Mouse (Mus musculus) heart, postnatal 25 days (tissue): ENCODE measurements around the gene Polr1d. TPM values are rescaled to one million over a fixed set of nuclear protein-coding genes. Genes with fewer than 3 reads are reported as not detected.

Source experiments
- DNase-seq: peaks from one replicate; pipeline ENCODE4 v3.0.0; 2022; ENCODE audit warnings: low spot score
- intact Hi-C: fragments of 180-260 bp; cut with DNase I; formaldehyde crosslinking; loops from one replicate; pipeline ENCODE4 v1.15.1; 2025
- total RNA-seq, 2 experiments: library from RNA; stranded (reverse); gene quantifications; 2 replicates each; pipeline ENCODE4 v1.2.3; 2021

The Polr1d gene
- total RNA-seq, 2 experiments from 2014 or later = 73.2 to 73.8 TPM

- intact Hi-C loops = no loop called here
- DNase-seq = no peak
Observed at GRCm38 (mm10) chr5:147054328-147054727, 22.5 kb upstream of the Polr1d start.

- intact Hi-C loops = no loop called here
- DNase-seq = no peak
Observed at GRCm38 (mm10) chr5:147054747-147055270, 22.0 kb upstream of the Polr1d start.

GRCm38 (mm10) chr5:147055572-147056245 lies 21.1 kb upstream of the Polr1d start:
- no peak for DNase-seq
- intact Hi-C loops = no loop called here

GRCm38 (mm10) chr5:147056712-147057290 lies 20.0 kb upstream of the Polr1d start:
- no peak for DNase-seq
- intact Hi-C loops = no loop called here

- intact Hi-C loops = no loop called here
- DNase-seq = no peak
Observed at GRCm38 (mm10) chr5:147057626-147058414, 19.0 kb upstream of the Polr1d start.

- intact Hi-C loops = no loop called here
- no peak for DNase-seq
Observed at GRCm38 (mm10) chr5:147058661-147059060, 18.2 kb upstream of the Polr1d start.

- intact Hi-C loops = no loop called here
- no peak for DNase-seq
Observed at GRCm38 (mm10) chr5:147059319-147059718, 17.5 kb upstream of the Polr1d start.

- intact Hi-C loops = no loop called here
- no peak for DNase-seq
Observed at GRCm38 (mm10) chr5:147060024-147060423, 16.8 kb upstream of the Polr1d start.

DNA sequence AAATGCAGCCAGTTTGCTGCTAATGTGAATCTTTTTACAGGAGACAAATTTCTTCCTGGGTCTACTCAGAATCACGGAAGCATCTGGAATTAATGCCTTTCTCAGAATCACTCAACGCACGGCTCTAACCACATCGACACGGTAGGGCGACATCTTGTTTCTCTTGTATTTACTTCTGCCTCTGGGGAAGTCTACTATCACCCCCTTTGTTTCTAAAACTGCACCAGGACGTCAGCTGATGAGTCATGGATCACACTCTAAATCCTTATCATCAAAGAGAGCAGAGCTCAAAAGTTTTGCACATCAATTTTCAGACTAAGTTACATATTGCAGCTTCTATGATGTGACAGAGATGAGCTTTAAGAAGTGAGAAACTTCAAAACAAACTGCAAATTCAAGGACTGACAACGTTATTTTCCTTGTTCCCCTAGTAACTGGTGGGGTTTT lies 13.6 kb upstream of the Polr1d start:
- no peak for DNase-seq
- intact Hi-C loops = no loop called here

GRCm38 (mm10) chr5:147066129-147066528 lies 10.7 kb upstream of the Polr1d start:
- no peak for DNase-seq
- intact Hi-C loops = no loop called here

DNA sequence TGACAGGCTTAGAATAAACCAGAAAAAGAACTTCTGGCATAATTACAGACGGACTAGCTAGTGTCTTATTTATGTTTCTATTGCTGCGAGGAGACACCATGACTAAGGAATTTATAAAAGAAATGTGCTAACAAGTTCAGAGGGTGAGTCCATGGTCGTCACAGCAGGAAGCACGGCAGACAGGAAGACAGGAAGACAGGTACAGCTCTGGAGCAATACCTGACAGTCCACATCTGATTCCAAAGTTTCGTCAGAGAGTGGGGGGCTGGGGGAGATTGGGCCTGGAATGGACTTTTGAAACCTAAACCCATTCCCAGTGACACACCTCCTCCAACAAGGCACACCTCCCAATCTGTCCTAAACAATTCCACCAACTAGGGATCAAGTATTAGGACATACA lies 9.9 kb upstream of the Polr1d start:
- no peak for DNase-seq
- intact Hi-C loops = no loop called here

DNA sequence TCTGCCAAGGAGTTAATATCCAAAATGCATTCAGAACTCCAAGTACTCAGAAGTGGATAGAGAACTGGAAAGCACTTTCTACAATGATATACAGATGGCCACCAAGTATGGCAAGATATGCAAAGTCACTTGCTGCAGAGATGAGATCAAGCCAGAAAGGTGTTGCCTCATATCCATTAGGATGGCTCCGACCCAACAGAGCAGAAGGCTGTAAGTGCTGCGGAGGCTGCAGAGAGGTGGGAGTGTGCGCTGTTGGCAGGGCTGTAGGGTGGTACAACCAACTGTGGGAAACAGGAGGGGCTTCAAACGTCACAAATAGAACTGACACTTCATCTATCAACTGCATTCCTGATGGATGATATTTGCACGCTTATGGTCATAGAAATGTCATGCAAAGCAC lies 8.0 kb upstream of the Polr1d start:
- DNase-seq = no peak
- intact Hi-C loops = no loop called here

DNA sequence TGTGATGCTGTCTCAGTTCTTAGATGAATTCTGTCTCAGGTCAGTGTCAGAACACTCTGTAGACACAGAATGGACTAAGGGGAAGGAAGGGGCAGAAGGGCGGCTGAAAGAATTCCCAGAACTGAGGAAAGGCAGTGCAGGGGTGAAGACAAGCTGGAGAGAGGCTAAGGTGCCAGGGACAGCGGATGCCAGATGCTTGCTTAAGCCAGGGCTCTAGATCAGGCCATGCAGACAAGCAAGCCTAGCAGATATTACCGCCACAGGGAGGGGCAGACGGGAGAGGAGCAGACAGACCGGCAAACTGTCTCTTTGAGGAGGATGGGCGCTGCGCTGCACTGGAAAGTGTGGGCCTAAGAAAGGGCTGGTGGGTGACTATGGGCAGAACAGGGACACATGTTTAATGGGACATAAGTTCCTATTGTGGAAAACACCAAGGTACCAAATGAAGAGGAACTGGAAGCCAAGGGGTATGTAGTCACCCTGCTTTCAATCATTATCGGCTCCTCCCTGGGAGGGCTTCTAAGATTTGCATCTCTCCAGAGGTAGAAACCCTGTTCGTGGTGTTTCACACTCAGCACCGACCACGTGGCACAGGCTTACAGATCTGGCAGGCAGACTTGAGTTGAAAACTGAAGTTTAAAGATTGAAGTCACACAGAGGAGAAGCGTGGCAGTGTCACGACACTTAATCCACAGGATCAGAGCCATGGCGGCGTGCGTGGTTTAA lies 5.9 kb upstream of the Polr1d start:
- intact Hi-C loops = loop anchor here (10.0 kb wide), 1 partner anchor 236 kb away; the partner anchor contains the start of gene Rpl21
- DNase-seq = no peak

DNA sequence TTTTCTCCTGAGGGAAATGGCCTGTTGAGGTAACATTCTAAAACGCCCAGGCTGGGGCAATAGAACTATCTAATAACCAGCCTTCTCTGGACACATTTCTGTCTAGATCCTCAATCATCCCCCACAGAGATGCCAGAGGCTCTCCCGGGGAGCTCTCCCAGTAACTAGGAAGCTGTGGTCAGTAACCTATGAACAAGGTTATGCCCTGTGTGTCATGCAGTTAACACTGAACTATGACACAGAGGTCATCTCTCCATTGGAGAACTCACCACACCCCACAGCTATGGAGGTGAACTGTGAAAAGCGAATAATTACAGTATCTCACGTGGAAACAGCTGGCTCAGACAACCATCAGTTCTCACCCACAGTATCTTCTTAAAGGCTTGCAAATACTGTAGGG lies 5.0 kb upstream of the Polr1d start:
- no peak for DNase-seq
- intact Hi-C loops = loop anchor here (10.0 kb wide), 1 partner anchor 237 kb away; the partner anchor contains the start of gene Rpl21

DNA sequence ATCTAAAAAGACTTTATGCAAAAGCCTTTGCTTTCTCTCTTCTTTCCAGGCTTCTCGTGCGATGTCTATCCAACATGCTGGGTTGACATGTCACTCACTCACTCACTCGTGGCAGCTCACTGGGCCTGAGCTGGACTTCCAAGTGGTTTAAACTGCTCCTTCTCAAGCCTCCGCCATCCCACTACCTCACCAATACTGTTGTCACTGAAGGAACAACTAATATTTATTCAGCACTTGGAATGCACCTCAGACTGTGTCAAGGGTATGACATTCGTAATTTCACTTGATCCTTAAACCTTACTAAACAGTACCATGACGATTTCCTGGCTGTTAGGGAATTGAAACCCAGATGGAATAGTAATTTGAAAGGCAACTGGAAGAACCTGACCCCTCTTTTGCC lies 3.0 kb upstream of the Polr1d start:
- no peak for DNase-seq
- intact Hi-C loops = loop anchor here (2.0 to 10.0 kb wide), 2 partner anchors 31 to 239 kb away; partner anchors contain the start of gene Rpl21

GRCm38 (mm10) chr5:147075103-147076025 lies 1.5 kb upstream of the Polr1d start:
- DNase-seq = no peak
- intact Hi-C loops = loop anchor here (2.0 to 10.0 kb wide), 3 partner anchors 33 to 241 kb away; partner anchors contain the start of gene Rpl21

- intact Hi-C loops = loop anchor here (2.0 to 10.0 kb wide), 2 partner anchors 41 to 241 kb away; partner anchors contain the start of gene Rpl21
Observed at GRCm38 (mm10) chr5:147076026-147076798, 638 bp upstream of the Polr1d start, which contains the start of gene Lnx2. Gene Lnx2 (minus strand): TSS chr5:147076586.

More at GRCm38 (mm10) chr5:147076026-147076798, 638 bp upstream of the Polr1d start, which contains the start of gene Lnx2:
- DNase-seq = peak; percentile 98
